Mouse (Mus musculus) v-Abl transformed pro-B cells (cell line): ENCODE data around the gene Uckl1.

Experiments
- in situ Hi-C, 2 experiments: fragments of 400-800 bp; cut with MboI; formaldehyde crosslinking; loops; one replicate each; pipeline ENCODE4 v1.15.1; 2025; ENCODE audit not compliant: unreplicated experiment in 2 of 2

Gene Uckl1

DNA sequence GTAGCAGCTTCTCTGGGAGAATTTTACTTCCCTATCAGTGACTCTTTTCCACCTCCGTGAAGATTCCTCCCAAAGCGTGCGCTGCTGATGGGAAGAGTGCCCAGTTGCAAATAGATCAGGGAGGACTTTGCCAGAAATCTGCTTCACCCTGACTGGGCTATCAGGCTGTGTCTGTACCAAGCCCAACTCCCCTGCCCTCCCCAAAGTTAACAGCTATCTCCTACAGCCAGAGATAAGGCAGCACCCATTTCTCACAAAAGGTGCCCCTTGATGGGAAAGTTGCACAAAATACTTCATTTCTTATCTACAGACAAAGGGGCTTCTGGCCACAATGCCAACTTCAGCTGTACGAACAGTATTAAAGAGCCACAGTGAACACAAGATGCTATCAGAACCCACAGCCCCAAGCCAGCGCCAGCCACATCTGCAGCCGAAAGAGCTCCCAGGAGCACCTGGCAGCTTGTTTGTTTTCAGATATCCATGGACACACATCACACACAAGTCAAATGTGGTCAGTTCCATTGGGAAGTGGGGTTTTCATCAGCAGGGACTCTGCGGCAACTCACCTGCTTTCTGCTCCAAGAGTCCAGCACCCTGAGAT is 6.6 kb downstream of the Uckl1 start:
- in situ Hi-C loops: loop anchor here (5.0 to 25.0 kb wide), 2 partner anchors 56 to 591 kb away; partner anchors contain the start of genes Col20a1 (in 2 of the 2) and Dnajc5 (in 1 of the 2)

DNA sequence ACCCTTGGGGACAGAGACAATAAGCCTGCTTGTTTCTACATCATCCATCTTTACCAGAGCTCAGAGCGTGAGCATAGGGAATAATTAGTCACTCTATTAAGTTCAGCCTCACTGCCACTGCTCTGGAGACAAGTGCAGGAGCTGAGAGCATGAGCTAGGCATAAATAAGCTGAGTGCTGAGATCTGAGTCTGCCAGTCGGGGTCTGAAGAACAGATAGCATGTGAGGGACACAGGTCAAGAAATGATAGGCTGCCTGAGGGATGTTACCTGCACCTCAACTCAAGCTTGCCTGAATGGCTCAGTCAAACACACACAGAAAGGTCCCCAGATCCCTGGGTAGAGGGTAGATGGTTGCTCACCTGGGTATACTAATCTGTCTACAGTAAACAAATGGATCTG is 7.6 kb downstream of the Uckl1 start:
- in situ Hi-C loops: loop anchor here (5.0 to 25.0 kb wide), 2 partner anchors 55 to 590 kb away; partner anchors contain the start of genes Col20a1 (in 2 of the 2) and Dnajc5 (in 1 of the 2)

DNA sequence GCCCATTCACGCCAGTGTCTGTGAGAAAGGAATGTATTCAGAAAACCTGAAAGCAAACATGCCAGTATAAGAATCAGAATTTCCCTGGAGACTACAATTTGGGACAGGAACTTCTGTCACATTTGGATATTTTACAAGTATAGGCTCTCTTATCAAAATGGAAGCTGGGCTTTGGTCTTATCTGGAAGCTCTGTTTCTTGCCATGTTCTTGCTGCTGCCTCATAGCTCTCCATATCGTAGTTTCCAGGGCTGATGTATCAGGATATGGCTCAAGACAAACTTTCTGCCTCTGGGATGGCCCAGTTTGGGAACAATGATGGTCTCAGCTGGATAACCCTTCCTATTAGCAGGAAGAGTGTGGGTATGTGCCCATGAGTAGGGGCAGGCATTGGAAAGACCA is 8.1 kb downstream of the Uckl1 start:
- in situ Hi-C loops: loop anchor here (5.0 to 25.0 kb wide), 2 partner anchors 54 to 589 kb away; partner anchors contain the start of genes Col20a1 (in 2 of the 2) and Dnajc5 (in 1 of the 2)

DNA sequence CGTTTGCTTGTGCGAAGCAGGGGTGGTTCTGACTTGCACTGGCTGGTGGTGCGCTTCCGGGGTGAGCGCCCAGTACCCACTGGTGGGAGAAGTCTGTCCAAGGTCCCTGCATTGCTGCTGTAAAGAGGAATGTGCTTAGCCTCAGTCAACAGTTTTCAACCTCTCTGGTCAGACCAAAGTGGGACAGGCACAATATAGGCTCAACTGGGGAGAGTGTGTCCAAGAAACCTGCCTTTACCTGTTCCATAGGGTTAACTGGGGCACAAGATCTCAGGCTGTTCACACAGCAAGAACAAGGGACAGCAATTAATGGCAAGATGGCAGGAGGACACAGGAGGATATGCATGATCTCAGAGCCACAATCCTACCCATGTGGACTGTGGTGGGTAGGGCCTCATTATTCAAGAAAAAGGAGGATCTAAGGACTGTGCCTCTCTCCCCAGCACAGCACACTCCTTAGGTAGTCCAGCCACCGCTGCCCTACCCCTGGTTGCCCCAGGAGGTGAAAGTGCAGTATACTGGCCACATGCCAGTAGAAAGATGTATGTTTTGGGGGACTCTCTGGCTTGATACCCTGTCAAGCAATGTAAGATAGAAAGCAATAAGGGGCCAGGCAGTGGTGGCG is 9.7 kb downstream of the Uckl1 start:
- in situ Hi-C loops: loop anchor here (5.0 to 25.0 kb wide), 2 partner anchors 53 to 588 kb away; partner anchors contain the start of genes Col20a1 (in 2 of the 2) and Dnajc5 (in 1 of the 2)

DNA sequence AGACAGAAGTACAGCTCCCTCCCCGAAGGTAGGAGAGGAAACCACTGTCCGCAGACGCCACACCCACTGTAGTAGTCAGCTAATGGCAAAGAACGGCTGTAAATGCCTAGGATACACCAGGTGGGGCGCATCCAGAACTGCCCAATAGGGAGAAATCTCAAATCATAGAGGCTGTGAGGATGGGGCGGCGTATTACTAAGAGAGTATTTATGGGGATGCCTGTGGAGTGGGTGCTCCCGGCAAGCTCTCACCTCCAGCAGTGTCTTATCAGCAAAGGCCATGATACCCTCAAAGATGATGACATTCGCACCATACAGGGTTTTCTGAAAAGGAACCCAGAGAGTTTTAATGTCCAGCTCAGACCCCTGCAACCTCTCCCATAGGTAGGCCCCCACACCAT is 10.7 kb downstream of the Uckl1 start:
- in situ Hi-C loops: no loop called here

DNA sequence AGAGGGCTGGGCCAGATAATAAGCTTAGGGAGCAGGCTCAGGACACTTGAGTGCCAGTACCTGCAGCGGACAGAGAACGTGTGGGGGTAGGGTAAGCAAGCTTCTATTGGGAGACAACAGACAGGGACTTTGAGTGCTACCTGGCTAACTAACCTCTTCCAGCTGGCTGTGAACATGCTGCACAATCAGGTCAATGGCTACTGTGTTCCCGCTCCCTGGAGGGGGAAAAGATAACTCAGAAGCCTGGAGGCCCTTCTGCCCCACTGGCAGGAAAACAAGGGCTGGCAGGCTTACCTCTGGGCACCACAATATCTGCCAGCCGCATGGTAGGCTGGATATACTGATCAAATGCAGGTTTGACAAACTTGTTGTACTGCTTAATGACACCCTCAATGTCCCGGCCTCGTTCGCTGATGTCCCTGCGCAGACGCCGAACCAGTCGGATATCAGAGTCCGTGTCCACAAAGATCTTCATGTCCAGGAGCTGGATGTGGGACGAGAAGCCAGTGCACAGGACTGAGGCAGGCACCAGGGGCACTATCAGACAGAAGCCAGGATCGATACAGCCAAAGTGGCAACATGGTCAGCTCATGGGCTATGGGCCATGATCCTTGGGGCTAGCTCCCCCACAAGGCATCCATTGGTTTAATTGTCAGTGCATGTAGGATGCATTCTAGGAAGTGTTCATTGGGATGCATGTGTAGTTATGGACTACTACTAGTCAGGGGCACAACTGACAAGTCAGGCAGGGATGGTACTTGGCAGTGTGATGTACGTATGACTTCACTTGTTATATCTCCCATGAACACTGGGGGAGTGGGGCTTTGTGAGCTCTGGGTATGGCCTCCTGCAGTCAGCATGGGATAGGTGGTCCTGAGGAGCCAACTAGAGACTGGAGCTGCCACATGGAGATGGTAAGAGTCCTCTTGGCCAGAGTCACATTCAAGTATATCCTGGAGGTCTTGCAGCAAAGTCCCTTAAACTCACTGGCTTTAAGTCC is 11.5 kb downstream of the Uckl1 start:
- in situ Hi-C loops: no loop called here

DNA sequence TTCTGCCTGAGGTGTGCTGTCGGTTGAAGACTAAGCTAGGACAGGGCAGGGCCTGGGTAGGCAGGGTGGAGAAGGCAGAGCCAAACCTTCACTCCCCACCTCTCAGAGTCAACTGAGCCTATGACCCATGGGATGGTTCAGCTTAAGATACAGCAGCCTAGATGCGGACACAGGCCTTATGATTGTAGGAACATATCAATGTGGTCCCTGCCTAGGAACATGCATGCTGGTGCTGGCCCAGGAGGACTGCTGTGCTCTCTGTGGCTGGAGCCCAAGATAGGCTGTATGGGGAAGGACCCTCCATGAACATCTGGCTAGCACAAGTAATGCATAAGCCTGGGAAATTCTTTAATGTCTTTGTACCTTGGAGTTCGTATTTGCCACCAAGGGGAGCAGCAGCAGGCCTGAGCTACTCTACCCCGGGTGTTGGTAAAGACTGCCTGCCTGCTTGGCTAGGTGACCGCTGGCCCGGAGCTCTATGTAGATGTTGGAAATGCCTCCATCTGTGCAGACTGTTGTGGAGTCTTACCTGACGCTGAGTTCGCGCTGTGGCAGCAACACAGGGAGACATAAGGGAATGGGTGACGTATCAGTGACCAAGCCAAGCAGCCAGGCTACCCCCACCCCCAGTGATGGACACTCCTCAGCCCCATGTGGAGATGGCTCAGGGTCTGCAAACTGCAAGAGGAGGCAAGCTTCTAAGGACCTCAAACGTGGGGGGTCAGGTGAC is 12.6 kb downstream of the Uckl1 start:
- in situ Hi-C loops: no loop called here

DNA sequence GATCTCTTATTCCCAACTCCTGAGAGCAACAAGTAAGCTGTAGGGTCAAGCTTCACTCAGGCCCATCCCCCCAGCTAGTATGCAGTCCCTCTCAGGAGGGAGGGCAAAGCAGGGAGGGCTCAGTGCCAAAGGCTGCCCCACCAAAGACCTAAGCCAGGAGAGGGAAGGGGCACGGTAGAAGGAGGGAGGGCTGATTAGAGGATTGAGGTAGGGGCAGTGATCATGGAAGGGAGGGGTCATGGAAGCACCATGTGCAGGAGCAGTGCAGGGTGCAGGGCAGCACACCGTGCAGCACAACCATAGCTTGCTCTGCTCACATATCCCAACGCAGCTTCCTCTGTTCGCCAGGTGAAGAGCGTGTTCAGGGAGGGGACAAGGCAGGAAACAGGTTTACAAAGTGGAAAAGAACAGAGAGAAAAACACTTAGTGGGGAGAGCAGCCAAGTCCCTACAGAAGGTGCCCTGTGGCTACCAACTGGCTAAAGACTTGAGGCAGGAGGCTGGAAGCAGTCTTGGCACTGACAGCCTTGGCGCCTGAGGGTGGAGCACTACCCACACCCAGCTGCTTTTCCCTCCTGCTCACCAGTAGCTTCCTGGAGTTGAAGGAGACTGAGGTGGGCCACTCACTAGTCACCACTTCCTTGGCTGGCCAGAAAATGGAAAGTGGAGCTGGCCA is 13.6 kb downstream of the Uckl1 start:
- in situ Hi-C loops: no loop called here

DNA sequence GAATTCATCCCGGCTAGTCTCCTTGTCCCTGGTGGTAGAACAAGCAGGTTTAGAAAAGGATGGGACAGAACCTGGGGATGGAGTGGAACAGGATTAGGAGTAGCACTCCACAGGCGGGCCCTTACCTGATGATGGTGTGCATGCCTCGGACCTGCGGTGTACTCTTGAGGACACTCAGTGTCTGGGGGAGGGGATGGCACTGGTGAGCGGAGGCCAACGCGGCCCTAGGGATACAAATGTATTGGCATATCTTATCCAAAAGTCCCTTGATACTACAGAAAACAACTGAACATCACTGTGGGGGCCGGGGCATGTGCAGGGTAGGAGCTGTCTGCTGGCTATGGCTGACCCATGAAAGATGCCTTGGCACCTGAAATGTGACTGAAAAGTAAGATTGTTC is 14.3 kb downstream of the Uckl1 start:
- in situ Hi-C loops: no loop called here

DNA sequence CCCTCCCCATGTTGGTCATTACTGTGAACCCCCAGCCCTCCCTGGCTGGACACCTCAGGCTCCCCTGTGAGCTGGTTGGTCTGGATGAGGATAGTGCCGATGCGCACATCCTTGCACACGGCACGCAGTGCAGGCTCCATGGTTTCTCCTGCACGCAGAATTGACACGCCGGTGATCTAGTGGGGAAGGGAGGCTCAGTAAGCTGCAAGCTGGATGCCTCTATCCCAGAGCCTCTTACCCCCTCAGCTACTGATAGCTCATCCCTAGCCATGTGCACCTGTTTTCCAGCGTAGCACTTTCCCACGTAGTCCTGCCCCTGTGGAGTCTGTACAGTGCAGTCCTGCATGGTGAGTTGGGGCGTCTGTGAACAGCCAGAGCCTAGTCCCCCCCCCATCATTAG is 14.8 kb downstream of the Uckl1 start:
- in situ Hi-C loops: no loop called here

DNA sequence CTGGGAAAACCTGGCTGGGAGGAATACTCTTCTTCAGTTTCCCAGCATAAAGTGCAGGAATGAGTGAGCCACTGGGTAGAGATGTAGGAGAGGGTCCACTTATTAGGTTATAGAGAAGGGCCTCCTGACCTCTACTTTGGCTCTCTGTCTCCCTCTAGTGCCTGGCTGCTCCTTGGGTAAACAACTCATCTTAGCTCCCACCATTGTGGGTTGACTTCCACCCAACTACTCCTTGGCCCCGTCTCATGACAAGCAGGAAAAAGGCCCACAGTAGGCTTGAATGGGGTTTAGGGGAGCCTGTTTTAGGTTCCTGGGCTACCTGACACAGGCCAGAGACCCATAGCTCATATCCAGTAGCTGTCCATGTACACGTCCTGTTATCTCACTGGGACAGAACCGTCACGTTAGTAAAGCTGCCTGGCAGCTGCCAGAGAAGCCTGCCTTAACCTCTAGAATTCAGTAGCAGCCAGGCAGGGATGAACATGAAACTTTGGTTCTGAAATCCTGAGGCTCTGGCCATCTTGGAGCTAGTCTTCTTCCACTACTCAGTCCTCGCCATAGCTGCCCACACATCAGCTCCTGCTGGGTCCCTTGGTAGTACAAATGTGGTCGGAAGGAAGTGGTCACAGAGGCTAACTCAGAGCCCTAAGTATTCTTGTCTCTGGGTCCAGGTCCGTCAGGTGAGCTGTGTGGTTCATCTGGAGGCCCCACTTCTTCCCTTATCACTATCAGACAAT is 16.3 kb downstream of the Uckl1 start:
- in situ Hi-C loops: no loop called here

DNA sequence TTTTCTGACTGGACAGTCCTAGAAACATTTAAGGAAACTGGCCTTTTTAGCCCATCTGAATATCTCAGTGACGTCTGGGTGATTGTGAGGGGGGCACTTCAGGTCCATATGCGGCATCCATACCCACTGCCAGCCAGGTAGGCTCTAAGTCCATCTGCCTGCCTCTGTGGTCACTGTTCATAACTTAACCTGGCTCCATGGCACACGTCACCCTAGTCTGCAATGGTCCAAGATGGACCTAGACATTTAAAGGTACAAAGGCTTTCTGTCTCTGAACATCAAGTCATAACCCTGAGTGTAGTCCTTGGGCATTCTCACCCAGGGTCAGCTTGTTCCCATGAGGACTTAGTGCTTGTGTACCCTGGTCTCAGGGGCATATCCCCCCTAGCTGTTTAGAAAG is 17.4 kb downstream of the Uckl1 start:
- in situ Hi-C loops: no loop called here

DNA sequence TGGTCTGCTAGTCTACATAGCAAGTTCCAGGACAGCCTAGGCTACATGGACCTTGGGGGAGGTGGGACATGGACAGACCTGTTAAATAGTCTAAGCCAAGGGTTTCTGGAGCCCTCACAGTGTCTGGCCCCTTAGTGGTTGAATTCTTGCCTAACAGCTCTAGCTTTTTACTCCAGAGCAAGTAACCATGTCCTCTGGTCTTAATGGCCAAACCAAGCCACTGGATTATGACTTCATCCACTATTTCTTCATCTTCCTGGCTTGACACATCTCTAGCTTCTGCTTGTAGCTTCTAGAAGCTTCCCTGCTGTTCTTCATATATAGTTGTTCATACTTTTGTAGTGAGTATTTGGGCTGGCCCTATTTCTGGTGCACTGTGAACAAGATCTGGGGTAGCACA is 30.9 kb downstream of the Uckl1 start:
- in situ Hi-C loops: no loop called here

DNA sequence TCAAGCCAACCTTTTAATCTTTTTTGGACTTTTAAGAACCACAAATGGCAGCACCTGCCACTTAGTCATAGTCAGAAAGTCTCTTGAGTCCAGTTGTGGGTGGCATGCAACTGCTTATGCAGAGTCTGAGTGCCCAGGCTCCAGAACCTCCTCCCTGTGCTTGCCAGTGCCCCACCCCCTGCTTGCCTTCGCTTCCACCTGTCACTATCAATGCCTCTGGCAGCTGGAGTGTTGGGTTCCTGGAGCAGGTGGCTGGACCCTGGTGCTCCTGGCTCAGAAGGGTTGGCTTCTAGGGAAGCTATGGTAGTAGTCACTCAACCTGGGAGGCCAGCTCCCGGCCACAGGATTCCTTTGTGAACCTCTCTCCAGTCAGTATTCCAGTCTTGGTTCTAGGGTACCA is 34.5 kb downstream of the Uckl1 start:
- in situ Hi-C loops: no loop called here

DNA sequence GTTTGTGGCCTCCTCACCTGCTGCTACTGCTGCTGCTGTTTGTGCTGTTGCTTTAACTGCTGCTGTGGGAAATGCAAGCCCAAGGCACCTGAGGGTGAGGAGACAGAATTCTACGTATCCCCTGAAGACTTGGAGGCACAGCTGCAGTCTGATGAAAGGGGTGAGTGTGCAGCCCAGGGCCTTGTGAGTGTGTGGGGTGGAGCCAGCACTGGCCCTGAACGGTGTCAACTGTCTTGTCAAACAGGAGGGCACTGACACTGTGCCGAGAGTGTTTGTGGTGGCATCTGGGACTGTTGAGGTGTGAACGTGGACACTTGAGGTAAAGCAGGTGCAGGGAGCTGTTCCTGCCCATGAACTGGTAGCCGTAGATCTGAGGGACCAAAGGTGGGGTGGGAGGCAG is 36.0 kb downstream of the Uckl1 start:
- in situ Hi-C loops: no loop called here

DNA sequence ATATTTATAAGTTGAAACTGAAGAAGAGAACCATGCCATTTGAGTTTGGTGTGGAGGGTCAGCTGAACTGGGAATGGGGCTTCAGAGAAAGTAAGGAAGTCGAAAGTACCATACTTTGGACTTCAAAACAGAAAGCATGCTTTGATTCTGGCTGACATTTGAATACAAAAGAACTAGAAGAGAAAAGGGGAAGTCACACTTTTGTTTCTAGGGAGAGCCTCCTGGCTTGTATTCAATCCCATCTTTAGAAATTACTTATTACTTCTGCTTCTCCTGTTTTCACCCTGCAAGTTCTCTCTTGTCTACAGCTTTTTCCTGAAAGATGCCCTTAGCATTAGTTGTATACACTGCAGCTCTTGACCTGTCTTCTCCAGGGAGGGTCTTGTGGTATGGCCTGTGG is 36.5 kb downstream of the Uckl1 start:
- in situ Hi-C loops: no loop called here

DNA sequence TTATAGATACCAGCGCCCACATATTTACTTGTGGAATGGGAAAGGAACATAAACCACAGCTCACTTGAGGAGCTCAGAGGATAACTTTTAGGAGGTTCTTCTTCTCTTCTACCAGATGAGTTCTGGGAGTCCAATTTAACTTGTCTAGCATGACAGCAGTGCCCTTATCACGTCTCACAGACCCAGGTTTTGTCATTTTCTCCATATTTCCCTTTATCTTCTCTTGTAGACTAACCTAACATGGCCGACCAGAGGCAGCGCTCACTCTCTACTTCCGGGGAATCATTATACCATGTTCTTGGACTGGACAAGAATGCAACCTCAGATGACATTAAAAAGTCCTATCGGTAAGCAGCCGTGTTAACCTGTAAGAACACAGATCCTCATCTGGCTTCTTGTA is 38.5 kb downstream of the Uckl1 start:
- in situ Hi-C loops: no loop called here

DNA sequence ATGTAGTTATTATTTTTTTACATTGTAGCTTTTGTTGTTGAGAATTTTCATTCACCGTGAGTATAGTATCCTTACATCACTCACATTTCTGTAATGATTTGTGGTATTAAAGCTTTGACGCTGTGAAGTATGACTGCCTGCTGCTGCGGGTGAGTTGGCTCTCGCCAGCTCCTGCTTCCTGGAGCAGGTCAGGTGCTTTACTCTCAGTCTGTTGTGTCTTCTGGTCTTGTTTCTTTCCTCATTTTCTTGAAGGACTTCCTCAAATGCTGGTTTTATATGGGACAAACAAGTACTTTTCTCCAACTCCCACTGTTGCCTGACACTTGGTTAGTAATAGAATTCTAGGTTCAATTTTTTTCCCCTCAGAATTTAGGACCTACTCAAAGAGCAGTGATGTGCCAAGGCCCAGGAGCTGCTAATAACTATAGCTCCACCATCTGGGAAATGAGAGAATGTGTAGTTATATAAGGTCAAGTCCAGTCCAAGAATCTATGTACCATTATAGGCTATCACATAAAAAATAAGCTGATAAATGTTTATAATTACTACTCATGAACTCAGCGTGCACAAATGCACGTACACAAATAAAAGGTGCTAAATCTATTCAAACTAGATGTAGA is 42.8 kb downstream of the Uckl1 start:
- in situ Hi-C loops: no loop called here
